Mouse (Mus musculus) kidney, adult 11 months (tissue): Measurements from ENCODE around the gene Trnt1.

Experiments
- DNase-seq: peaks from one replicate; pipeline ENCODE4 v3.0.0; 2022

Gene Trnt1

GRCm38 (mm10) chr6:106768640-106769289 is at the start of gene Trnt1:
Gene Trnt1, plus strand, starts transcription at chr6:106769120.
- peak; percentile 97 for DNase-seq

- no peak for DNase-seq
Observed at GRCm38 (mm10) chr6:106725642-106726041, 43.3 kb upstream of the Trnt1 start.

GRCm38 (mm10) chr6:106726078-106726477 is 42.8 kb upstream of the Trnt1 start:
- no peak for DNase-seq

DNA sequence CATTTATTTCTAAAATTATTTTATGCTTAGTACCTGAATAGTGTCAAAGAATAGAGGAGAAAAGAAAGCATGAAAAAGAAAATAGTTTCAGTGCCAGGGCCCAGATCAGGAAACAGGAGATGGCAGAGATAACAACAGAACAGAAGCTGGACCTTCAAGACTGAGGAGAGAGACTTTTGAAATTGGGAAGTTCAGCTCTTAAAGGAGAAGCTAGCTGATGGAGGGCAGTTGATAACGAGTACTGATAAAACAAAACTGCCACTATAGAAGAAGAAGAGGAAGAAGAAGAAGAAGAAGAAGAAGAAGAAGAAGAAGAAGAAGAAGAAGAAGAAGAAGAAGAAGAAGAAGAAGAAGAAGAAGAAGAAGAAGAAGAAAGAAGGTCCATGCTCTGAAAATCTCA is 41.2 kb upstream of the Trnt1 start:
- no peak for DNase-seq

- DNase-seq = peak; percentile 61
Observed at GRCm38 (mm10) chr6:106729682-106730314, 39.1 kb upstream of the Trnt1 start.

- no peak for DNase-seq
Observed at GRCm38 (mm10) chr6:106732563-106732962, 36.4 kb upstream of the Trnt1 start.

- no peak for DNase-seq
Observed at GRCm38 (mm10) chr6:106738229-106738628, 30.7 kb upstream of the Trnt1 start.

- DNase-seq = no peak
Observed at GRCm38 (mm10) chr6:106740244-106740825, 28.6 kb upstream of the Trnt1 start.

- no peak for DNase-seq
Observed at GRCm38 (mm10) chr6:106743556-106744233, 25.2 kb upstream of the Trnt1 start.

- DNase-seq = no peak
Observed at GRCm38 (mm10) chr6:106745673-106746394, 23.1 kb upstream of the Trnt1 start.

- DNase-seq = no peak
Observed at GRCm38 (mm10) chr6:106747251-106747650, 21.7 kb upstream of the Trnt1 start.

GRCm38 (mm10) chr6:106747804-106748203 is 21.1 kb upstream of the Trnt1 start:
- DNase-seq = no peak

GRCm38 (mm10) chr6:106748887-106749388 is 20.0 kb upstream of the Trnt1 start, which contains the start of gene Il5ra:
Gene Il5ra, minus strand, starts transcription at chr6:106749037.
- DNase-seq = no peak

- no peak for DNase-seq
Observed at GRCm38 (mm10) chr6:106750291-106750690, 18.6 kb upstream of the Trnt1 start.

GRCm38 (mm10) chr6:106758299-106758698 is 10.6 kb upstream of the Trnt1 start:
- no peak for DNase-seq

DNA sequence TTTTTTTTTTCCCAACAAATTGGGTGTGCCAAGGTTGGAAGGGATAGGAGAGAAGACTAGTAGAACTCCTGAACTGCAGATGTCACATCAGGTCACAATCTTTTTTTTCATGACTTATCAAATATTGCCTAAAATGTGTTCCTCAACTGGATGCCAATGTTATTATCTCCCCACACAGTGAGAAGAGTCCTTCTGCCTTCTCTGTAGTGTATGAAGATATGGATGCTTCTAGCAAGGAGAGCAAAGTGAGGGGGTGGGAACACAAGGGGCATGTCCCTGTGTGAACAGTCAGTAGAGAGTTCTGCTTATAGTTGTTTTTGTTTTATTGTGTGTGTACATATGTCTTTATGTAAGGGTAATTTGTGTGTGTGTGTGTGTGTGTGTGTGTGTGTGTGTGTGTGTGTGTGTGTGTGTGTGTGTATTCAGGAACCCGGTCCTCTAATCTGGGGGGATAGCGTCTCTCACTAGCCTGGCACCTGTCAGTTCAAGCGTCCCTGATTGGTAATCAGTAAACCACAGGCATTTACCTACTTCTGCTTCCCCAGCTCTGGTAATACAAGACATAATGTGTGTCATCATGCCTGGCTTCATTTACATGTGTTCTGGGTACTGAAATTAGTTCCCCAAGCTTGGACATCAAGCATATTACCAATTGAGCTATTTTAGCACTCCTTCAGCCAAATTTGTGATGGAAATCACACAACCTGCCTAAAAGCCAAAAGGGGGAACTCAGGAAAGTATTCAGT is 8.3 kb upstream of the Trnt1 start:
- DNase-seq = no peak

GRCm38 (mm10) chr6:106761486-106761885 is 7.4 kb upstream of the Trnt1 start:
- DNase-seq = no peak

DNA sequence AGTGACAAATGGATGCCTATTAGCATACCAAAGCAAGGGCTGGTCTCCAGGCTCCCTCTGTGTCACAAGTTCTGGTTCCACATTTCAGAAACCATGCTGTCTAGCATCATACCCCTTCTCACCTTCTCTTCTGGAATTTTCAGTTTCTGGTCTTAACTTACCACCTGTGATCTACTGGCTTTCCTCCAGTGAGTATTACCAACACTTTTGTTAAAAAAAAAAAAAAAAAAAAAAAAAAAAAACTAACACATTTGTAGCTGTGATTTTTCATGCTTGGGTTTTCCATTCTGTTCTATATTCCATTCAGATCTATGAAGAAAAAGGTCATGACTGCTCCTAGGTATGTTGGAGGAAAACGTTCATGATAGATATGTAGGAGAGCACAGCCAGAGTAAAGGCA is 3.0 kb upstream of the Trnt1 start:
- no peak for DNase-seq

GRCm38 (mm10) chr6:106766774-106767173 is 2.1 kb upstream of the Trnt1 start:
- no peak for DNase-seq

DNA sequence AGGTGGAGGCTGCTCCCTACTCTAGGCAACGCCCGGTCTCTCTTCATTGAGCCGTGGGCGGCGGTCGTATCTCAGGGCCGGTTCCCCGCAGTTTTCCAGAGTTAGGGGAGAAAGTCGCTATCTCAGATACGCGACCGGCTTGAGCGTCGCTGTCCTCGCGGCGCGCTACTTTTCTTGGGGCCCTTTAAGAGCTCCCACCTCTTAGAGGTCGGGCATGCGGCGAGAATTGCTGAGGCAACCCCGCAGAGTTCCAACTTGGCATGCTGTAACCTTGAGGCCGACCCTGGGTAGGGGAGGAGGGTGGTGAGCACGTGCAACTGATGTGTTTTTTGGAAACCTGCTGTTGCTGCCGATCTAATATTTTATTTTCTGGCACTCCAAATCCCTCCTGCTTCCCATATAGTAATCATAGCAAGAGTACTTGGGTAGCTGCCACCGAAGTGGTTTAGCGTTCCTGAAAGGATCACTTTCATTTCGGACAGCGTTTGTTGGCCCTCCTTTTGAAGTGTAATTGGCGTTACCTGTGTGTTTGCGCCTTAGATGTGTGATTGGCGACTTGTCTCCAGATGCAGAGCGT is 458 bp downstream of the Trnt1 start:
- DNase-seq = no peak

DNA sequence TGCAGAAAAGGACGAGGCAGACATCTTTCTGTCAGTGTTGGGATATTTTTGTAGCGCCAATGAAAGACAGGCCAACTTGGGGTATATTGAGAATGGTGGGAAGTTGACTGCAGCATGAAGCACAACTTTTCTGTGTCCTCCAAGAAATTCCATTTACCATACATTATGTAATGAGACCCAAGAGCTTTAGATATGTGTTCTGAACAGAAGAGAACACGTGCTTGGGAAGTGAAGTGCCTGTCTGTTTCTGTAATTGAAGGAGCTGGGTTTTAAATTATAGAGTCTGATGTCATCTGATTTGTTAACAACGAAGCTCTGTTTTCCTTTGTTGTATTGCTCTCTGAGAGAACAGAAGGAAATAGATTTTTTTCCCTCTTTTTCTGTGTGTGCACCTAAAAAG is 1.1 kb downstream of the Trnt1 start:
- no peak for DNase-seq

DNA sequence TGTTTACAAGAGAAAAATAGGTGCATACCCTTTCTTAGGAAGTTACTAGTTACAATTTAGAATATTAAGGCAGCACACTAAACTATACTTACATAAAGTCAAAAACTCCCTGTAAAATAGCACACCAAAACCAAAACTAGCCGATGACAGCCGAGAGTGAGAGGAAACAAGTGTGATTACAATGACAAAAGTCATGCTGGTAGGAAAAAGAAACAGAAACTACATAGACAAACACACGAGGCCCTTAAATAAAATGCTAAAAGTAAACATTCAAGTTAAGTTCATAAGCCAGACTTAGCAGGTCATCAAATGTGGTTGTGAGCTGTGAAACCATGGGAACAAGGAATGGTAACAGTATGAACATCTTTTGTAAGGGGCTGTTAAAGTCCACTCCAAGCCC is 18.2 kb downstream of the Trnt1 start:
- DNase-seq = no peak
